8 mouse cellular contexts compared by ENCODE assay signal in the genomic region with DNA sequence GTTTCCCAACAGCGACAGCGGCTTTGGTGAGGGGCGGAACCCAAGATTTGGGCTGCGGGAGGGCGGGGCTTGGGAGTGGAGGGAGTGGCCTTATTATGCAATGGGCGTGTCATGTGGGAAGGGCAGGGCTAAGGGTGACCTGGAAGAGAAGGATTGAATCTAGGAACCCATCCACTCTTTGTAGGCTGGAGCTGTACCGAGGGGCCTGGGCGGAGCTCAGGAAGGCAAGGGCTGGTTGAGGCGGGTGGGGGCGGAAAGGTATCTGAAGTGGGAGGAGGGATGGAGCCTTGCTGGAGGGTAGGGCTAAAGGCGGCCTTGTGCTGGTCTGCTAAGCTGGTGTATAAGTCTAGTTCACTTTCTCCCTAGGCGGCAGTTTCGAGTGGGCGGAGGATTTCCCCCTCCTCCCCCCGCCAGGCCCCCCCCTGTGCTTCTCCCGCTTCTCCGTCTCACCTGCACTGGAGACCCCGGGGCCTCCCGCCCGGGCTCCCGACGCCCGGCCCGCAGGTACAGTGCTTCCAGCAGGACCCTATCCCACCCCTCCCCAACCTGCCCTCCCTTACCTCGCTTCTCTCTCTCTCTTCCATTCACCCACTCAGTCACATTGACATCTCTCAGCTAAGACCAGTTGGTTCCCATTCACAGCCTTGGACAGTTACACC. TPM values are rescaled to one million over a fixed set of nuclear protein-coding genes. Genes with fewer than 3 reads are reported as not detected.
A peak's percentile ranks its signal among the peaks of the same experiment; 100 is the strongest.
DNase-seq lines count a peak whose midpoint lies in the region; ATAC-seq and TF ChIP-seq lines count a peak whose summit lies in the region.

No protein-coding gene starts in this region.

- H3K4me1 ChIP-seq in heart, embryonic 13.5 days, result peaks cover 29% of the 10 kb centered on the region
- peaks cover 32% of the 10 kb centered on the region for H3K4me1 ChIP-seq in hindbrain, embryonic 13.5 days (replicated peaks)
- H3K4me1 ChIP-seq in liver, adult 2 months (ENCODE audit: control insufficient read depth, insufficient read depth, low read length), result peaks cover 3% of the 10 kb centered on the region; the same call in 1 of the 2 replicates

- no peak for TF ChIP-seq CTCF in liver, adult 2 months (IDR thresholded peaks at IDR 0.05; ENCODE audit: low read depth, low read length)

- no peaks in the 10 kb centered on the region for H3K79me2 ChIP-seq in liver, adult 2 months (ENCODE audit: control insufficient read depth, insufficient read depth, low read length)

- H3K4me2 ChIP-seq in heart, embryonic 13.5 days, result peak overlapping the region; percentile 61
- no peak overlapping the region for H3K4me2 ChIP-seq in hindbrain, embryonic 13.5 days

- no peak overlapping the region for H3K27ac ChIP-seq in heart, embryonic 13.5 days (replicated peaks)
- peak overlapping the region; percentile 66; the same call in 1 of the 2 replicates for H3K27ac ChIP-seq in hindbrain, embryonic 13.5 days
- no peak overlapping the region for H3K27ac ChIP-seq in liver, adult 2 months (replicated peaks; ENCODE audit: insufficient read depth, low read depth, low read length)

- ATAC-seq in heart, embryonic 13.5 days (ENCODE audit: extremely low read depth, insufficient number of reproducible peaks, low FRiP score, low TSS enrichment), result peak; percentile 51; the same call in 1 of the 2 replicates
- no peak for ATAC-seq in hindbrain, embryonic 13.5 days (ENCODE audit: low FRiP score)
- peak; percentile 37 for ATAC-seq in monocyte, adult 5-6 weeks (replicated peaks; ENCODE audit: insufficient number of reproducible peaks, low FRiP score, low TSS enrichment, poor library complexity, severe bottlenecking)

- no peaks in the 10 kb centered on the region for H3K36me3 ChIP-seq in heart, embryonic 13.5 days
- H3K36me3 ChIP-seq in hindbrain, embryonic 13.5 days, result peaks cover 83% of the 10 kb centered on the region
- H3K36me3 ChIP-seq in liver, adult 2 months (ENCODE audit: control insufficient read depth, insufficient read depth, low read length), result no peaks in the 10 kb centered on the region

- H3K4me3 ChIP-seq in heart, embryonic 13.5 days, result peak overlapping the region; percentile 24
- no peak overlapping the region for H3K4me3 ChIP-seq in hindbrain, embryonic 13.5 days
- H3K4me3 ChIP-seq in liver, adult 2 months (ENCODE audit: insufficient read depth, low read depth, low read length), result peak overlapping the region; percentile 36; the same call in 1 of the 2 replicates

- H3K27me3 ChIP-seq in heart, embryonic 13.5 days (replicated peaks), result peaks cover 55% of the 10 kb centered on the region
- peaks cover 32% of the 10 kb centered on the region for H3K27me3 ChIP-seq in hindbrain, embryonic 13.5 days
- peaks cover 8% of the 10 kb centered on the region; the same call in 1 of the 2 replicates for H3K27me3 ChIP-seq in liver, adult 2 months (ENCODE audit: control insufficient read depth, insufficient read depth, low read length)

- H3K9ac ChIP-seq in heart, embryonic 13.5 days, result peak overlapping the region; percentile 55
- H3K9ac ChIP-seq in hindbrain, embryonic 13.5 days, result no peak overlapping the region
- no peak overlapping the region for H3K9ac ChIP-seq in liver, adult 2 months (ENCODE audit: low read depth, low read length)

- no peak for TF ChIP-seq POLR2A in liver, adult 2 months (IDR thresholded peaks at IDR 0.05; ENCODE audit: extremely low read depth, insufficient read depth, low read length)

- DNase-seq in heart, postnatal 25 days (ENCODE audit: low spot score), result no peak
- DNase-seq in c-Kit-negative CD71-positive TER-119-positive erythroid progenitor cells, embryonic 14.5 days (ENCODE audit: low read depth, low spot score), result peak; percentile 50
- peak; percentile 60 for DNase-seq in liver, adult 2 months (ENCODE audit: extremely low read depth, low read depth, low spot score)
- no peak for DNase-seq in left cerebral cortex, adult 18-20 months (ENCODE audit: low spot score in 2 of 2)
- no peak for DNase-seq in right cerebral cortex, postnatal 14 days

- 10% methylated on average over 24 of the region's 25 CpGs for WGBS in heart, embryonic 13.5 days
- 22% methylated on average over 23 of the region's 25 CpGs for WGBS in hindbrain, embryonic 13.5 days
- WGBS in liver, adult 2 months, result 17% methylated on average over 22 of the region's 25 CpGs

- no peaks in the 10 kb centered on the region for H3K9me3 ChIP-seq in heart, embryonic 13.5 days
- no peaks in the 10 kb centered on the region for H3K9me3 ChIP-seq in hindbrain, embryonic 13.5 days

- intact Hi-C loops in heart, postnatal 25 days (cut with DNase I), result loop anchor here (1.0 kb wide), 1 partner anchor 61 kb away; no protein-coding TSS in a partner anchor

RNA-seq across cellular contexts. Expression of gene Cyth2, which starts 13.7 kb away (rescaled TPM):
- 90.1 and 103 TPM in 2 replicates for polyA plus RNA-seq in heart, embryonic 13.5 days (2015; fragmentation: Nextera tagmentation; extraction: Ambion mirVana)
- total RNA-seq in heart, postnatal 25 days (2021), result 10 to 100 TPM; 63.2 to 65.5 TPM
- 327 and 333 TPM in 2 replicates for polyA plus RNA-seq in hindbrain, embryonic 13.5 days (2015; fragmentation: Nextera tagmentation; extraction: Ambion mirVana)
- total RNA-seq in liver, adult 2 months (2014; rRNA removed), result 18.1 and 20.9 TPM in 2 replicates
- polyA plus RNA-seq in liver, adult 2 months (2012; rRNA removed), result 14.2 and 14.8 TPM in 2 replicates
- total RNA-seq in monocyte, adult 5-6 weeks (2017), result 59.2 to 78.0 TPM (median 72.7 TPM) in 3 replicates
- 100 to 1,000 TPM; 191 to 210 TPM for total RNA-seq in left cerebral cortex, adult 18-20 months (2021)

RNA-seq across cellular contexts. Expression of gene Sult2b1, which starts 16.2 kb away (rescaled TPM):
- 0.24 and 0.38 TPM in 2 replicates for polyA plus RNA-seq in heart, embryonic 13.5 days (2015; fragmentation: Nextera tagmentation; extraction: Ambion mirVana)
- total RNA-seq in heart, postnatal 25 days (2021), result not detected
- polyA plus RNA-seq in hindbrain, embryonic 13.5 days (2015; fragmentation: Nextera tagmentation; extraction: Ambion mirVana), result 5.2 and 5.3 TPM in 2 replicates
- not detected in 2 replicates for total RNA-seq in liver, adult 2 months (2014; rRNA removed)
- 0.10 TPM in 1 of 2 replicates, not detected in the other for polyA plus RNA-seq in liver, adult 2 months (2012; rRNA removed)
- total RNA-seq in monocyte, adult 5-6 weeks (2017), result 1.3 to 7.5 TPM in 2 of 3 replicates, not detected in the other
- total RNA-seq in left cerebral cortex, adult 18-20 months (2021), result 10 to 100 TPM; 11.3 to 13.7 TPM

RNA-seq across cellular contexts. Expression of gene Lmtk3, which starts 17.1 kb away (rescaled TPM):
- polyA plus RNA-seq in heart, embryonic 13.5 days (2015; fragmentation: Nextera tagmentation; extraction: Ambion mirVana), result 0.62 and 0.80 TPM in 2 replicates
- under 1 TPM in 1 of 2 experiments, not detected in 1; 0.14 TPM for total RNA-seq in heart, postnatal 25 days (2021)
- 21.1 and 22.8 TPM in 2 replicates for polyA plus RNA-seq in hindbrain, embryonic 13.5 days (2015; fragmentation: Nextera tagmentation; extraction: Ambion mirVana)
- not detected in 2 replicates for total RNA-seq in liver, adult 2 months (2014; rRNA removed)
- 0.02 TPM in 1 of 2 replicates, not detected in the other for polyA plus RNA-seq in liver, adult 2 months (2012; rRNA removed)
- total RNA-seq in monocyte, adult 5-6 weeks (2017), result not detected in 3 replicates
- 100 to 1,000 TPM; 229 to 237 TPM for total RNA-seq in left cerebral cortex, adult 18-20 months (2021)

RNA-seq across cellular contexts. Expression of gene Kcnj14, which starts 23.9 kb away (rescaled TPM):
- polyA plus RNA-seq in heart, embryonic 13.5 days (2015; fragmentation: Nextera tagmentation; extraction: Ambion mirVana), result 0.39 and 0.43 TPM in 2 replicates
- total RNA-seq in heart, postnatal 25 days (2021), result under 1 TPM; 0.55 to 0.70 TPM
- 0.50 and 0.81 TPM in 2 replicates for polyA plus RNA-seq in hindbrain, embryonic 13.5 days (2015; fragmentation: Nextera tagmentation; extraction: Ambion mirVana)
- total RNA-seq in liver, adult 2 months (2014; rRNA removed), result 0.07 TPM in 1 of 2 replicates, not detected in the other
- 0.11 TPM in 1 of 2 replicates, not detected in the other for polyA plus RNA-seq in liver, adult 2 months (2012; rRNA removed)
- total RNA-seq in monocyte, adult 5-6 weeks (2017), result 0.19 TPM in 1 of 3 replicates, not detected in the others
- 1 to 10 TPM; 2.2 to 2.6 TPM for total RNA-seq in left cerebral cortex, adult 18-20 months (2021)

RNA-seq across cellular contexts. Expression of gene Grwd1, which starts 30.1 kb away (rescaled TPM):
- 41.9 and 44.1 TPM in 2 replicates for polyA plus RNA-seq in heart, embryonic 13.5 days (2015; fragmentation: Nextera tagmentation; extraction: Ambion mirVana)
- total RNA-seq in heart, postnatal 25 days (2021), result 10 to 100 TPM in 1 of 2 experiments, 1 to 10 TPM in 1; 10.0 to 11.2 TPM
- 37.5 and 40.3 TPM in 2 replicates for polyA plus RNA-seq in hindbrain, embryonic 13.5 days (2015; fragmentation: Nextera tagmentation; extraction: Ambion mirVana)
- total RNA-seq in liver, adult 2 months (2014; rRNA removed), result 5.3 and 6.8 TPM in 2 replicates
- polyA plus RNA-seq in liver, adult 2 months (2012; rRNA removed), result 7.5 and 11.0 TPM in 2 replicates
- 5.8 to 8.7 TPM (median 6.7 TPM) in 3 replicates for total RNA-seq in monocyte, adult 5-6 weeks (2017)
- 10 to 100 TPM; 20.1 to 23.2 TPM for total RNA-seq in left cerebral cortex, adult 18-20 months (2021)

Comparison
In these comparisons a context has a peak if more than half of its experiments do, and no peak if none do; other contexts are left out.
1. DNase-seq: peak in c-Kit-negative CD71-positive TER-119-positive erythroid progenitor cells, embryonic 14.5 days (single experiment) and liver, adult 2 months (single experiment); none in heart, postnatal 25 days (single experiment), left cerebral cortex, adult 18-20 months (0 of 2) and right cerebral cortex, postnatal 14 days (single experiment).
2. RNA of gene Lmtk3, which starts 17.1 kb away (total RNA-seq): 229 to 237 TPM in left cerebral cortex, adult 18-20 months; 0.14 TPM in heart, postnatal 25 days, not detected in liver, adult 2 months and not detected in monocyte, adult 5-6 weeks; every median in the first group is over 100 times any median in the second.